Mouse (Mus musculus): ENCODE data around the gene Krt6b.

- TF ChIP-seq CTCF (IDR thresholded peaks at IDR 0.05; ENCODE audit: control insufficient read depth, insufficient read depth, insufficient replicate concordance, low read depth, low read length) (no peak), POLR2A (IDR thresholded peaks at IDR 0.05; ENCODE audit: control insufficient read depth, low read depth, low read length) (no peak)
Observed at GRCm38 (mm10) chr15:101702380-101702779, 22.3 kb upstream of the Krt6b start.
